In genomic region chr2:119800876-119801846, GRCm38 (mm10) we compare ENCODE assay signal across 9 mouse cellular contexts. TPM values are rescaled to one million over a fixed set of nuclear protein-coding genes. Genes with fewer than 3 reads are reported as not detected.
DNase-seq lines count a peak whose midpoint lies in the region; ATAC-seq and TF ChIP-seq lines count a peak whose summit lies in the region.
"Had no signal": no experiment of that assay in that cellular context is flagged by ENCODE, and none has a peak within 500 bp of the region (broad histone marks: within the 10 kb centered on the region; RNA-seq: fewer than 3 reads in every experiment).

No protein-coding gene starts in this region.

- WGBS in heart, embryonic 15.5 days, result 60% methylated on average over 15 of the region's 15 CpGs
- WGBS in forebrain, embryonic 13.5 days, result 44% methylated on average over 15 of the region's 15 CpGs

- no peaks in the 10 kb centered on the region for H3K9me3 ChIP-seq in heart, embryonic 15.5 days (replicated peaks)
- H3K9me3 ChIP-seq in forebrain, embryonic 13.5 days (replicated peaks), result no peaks in the 10 kb centered on the region
- H3K9me3 ChIP-seq in megakaryocyte, embryonic 14.5 days, result no peaks in the 10 kb centered on the region
- H3K9me3 ChIP-seq: G1E had no signal

- H3K27me3 ChIP-seq in heart, embryonic 15.5 days, result peaks cover 15% of the 10 kb centered on the region
- H3K27me3 ChIP-seq in forebrain, embryonic 13.5 days, result peaks cover 22% of the 10 kb centered on the region
- peaks cover 95% of the 10 kb centered on the region for H3K27me3 ChIP-seq in megakaryocyte, embryonic 14.5 days (replicated peaks)

- no peaks in the 10 kb centered on the region for H3K36me3 ChIP-seq in heart, embryonic 15.5 days
- peaks cover 7% of the 10 kb centered on the region for H3K36me3 ChIP-seq in forebrain, embryonic 13.5 days (ENCODE audit: poor library complexity, severe bottlenecking)
- no peaks in the 10 kb centered on the region for H3K36me3 ChIP-seq in megakaryocyte, embryonic 14.5 days (replicated peaks; ENCODE audit: low read length)
- H3K36me3 ChIP-seq: G1E had no signal

- no peak for DNase-seq in heart, adult 18-20 months
- peak; percentile 64 for DNase-seq in brain, embryonic 14.5 days (ENCODE audit: low read depth)
- no peak for DNase-seq in spleen, adult 18-20 months
- no peak for DNase-seq in adrenal gland, postnatal 14 days
- DNase-seq in lung, postnatal 36 days, result no peak

- no peak overlapping the region; the same call in 1 of the 2 replicates for H3K9ac ChIP-seq in heart, embryonic 15.5 days
- peak overlapping the region; percentile 91 for H3K9ac ChIP-seq in forebrain, embryonic 13.5 days

- TF ChIP-seq POLR2A in brain, embryonic 14.5 days (IDR thresholded peaks at IDR 0.05; ENCODE audit: borderline replicate concordance, extremely low read depth, insufficient read depth, insufficient read length, poor library complexity, severe bottlenecking), result no peak

- H3K4me1 ChIP-seq in heart, embryonic 15.5 days (replicated peaks), result peaks cover 55% of the 10 kb centered on the region
- peaks cover 68% of the 10 kb centered on the region for H3K4me1 ChIP-seq in forebrain, embryonic 13.5 days
- H3K4me1 ChIP-seq in megakaryocyte, embryonic 14.5 days, result peaks cover 42% of the 10 kb centered on the region

- TF ChIP-seq CTCF in brain, embryonic 14.5 days (IDR thresholded peaks at IDR 0.05; ENCODE audit: borderline replicate concordance, extremely low read depth, insufficient read depth, insufficient read length), result no peak

- ATAC-seq in heart, embryonic 15.5 days (replicated peaks; ENCODE audit: insufficient number of reproducible peaks, insufficient read depth, low FRiP score, low read depth), result no peak
- ATAC-seq in forebrain, embryonic 13.5 days, result no peak

- peak overlapping the region; percentile 97 for H3K4me2 ChIP-seq in heart, embryonic 15.5 days
- H3K4me2 ChIP-seq in forebrain, embryonic 13.5 days, result peak overlapping the region; percentile 98

- H3K27ac ChIP-seq in heart, embryonic 15.5 days, result no peak overlapping the region
- peak overlapping the region; percentile 10; the same call in 1 of the 2 replicates for H3K27ac ChIP-seq in forebrain, embryonic 13.5 days

- H3K4me3 ChIP-seq in heart, embryonic 15.5 days, result peak overlapping the region; percentile 63; the same call in 1 of the 2 replicates
- H3K4me3 ChIP-seq in forebrain, embryonic 13.5 days, result peak overlapping the region; percentile 79
- peak overlapping the region; percentile 60 for H3K4me3 ChIP-seq in megakaryocyte, embryonic 14.5 days (replicated peaks)

RNA-seq across cellular contexts. Expression of gene Tyro3, which starts 3.6 kb away (rescaled TPM):
- 6.2 and 8.5 TPM in 2 replicates for polyA plus RNA-seq in heart, embryonic 15.5 days (2015; fragmentation: Nextera tagmentation; extraction: Ambion mirVana)
- total RNA-seq in heart, adult 18-20 months (2021), result 1 to 10 TPM; 1.9 to 2.2 TPM
- polyA plus RNA-seq in brain, embryonic 14.5 days (2012; rRNA removed), result 33.0 and 40.9 TPM in 2 replicates
- polyA plus RNA-seq in forebrain, embryonic 13.5 days (2015; fragmentation: Nextera tagmentation; extraction: Ambion mirVana), result 17.1 and 18.7 TPM in 2 replicates
- 0.64 TPM in 1 of 2 replicates, not detected in the other for polyA plus RNA-seq in megakaryocyte, embryonic 14.5 days (2012; ENCODE audit: insufficient read depth, low replicate concordance)
- total RNA-seq in adrenal gland, postnatal 14 days (2021), result 6.0 and 7.7 TPM in 2 replicates

RNA-seq across cellular contexts. Expression of gene Rpap1, which starts 13.8 kb away (rescaled TPM):
- polyA plus RNA-seq in heart, embryonic 15.5 days (2015; fragmentation: Nextera tagmentation; extraction: Ambion mirVana), result 15.4 and 20.6 TPM in 2 replicates
- total RNA-seq in heart, adult 18-20 months (2021), result 10 to 100 TPM; 14.6 to 14.9 TPM
- 24.7 and 25.8 TPM in 2 replicates for polyA plus RNA-seq in brain, embryonic 14.5 days (2012; rRNA removed)
- polyA plus RNA-seq in forebrain, embryonic 13.5 days (2015; fragmentation: Nextera tagmentation; extraction: Ambion mirVana), result 22.7 and 27.5 TPM in 2 replicates
- polyA plus RNA-seq in megakaryocyte, embryonic 14.5 days (2012; ENCODE audit: insufficient read depth, low replicate concordance), result 8.7 and 9.1 TPM in 2 replicates
- 14.8 and 18.9 TPM in 2 replicates for total RNA-seq in adrenal gland, postnatal 14 days (2021)

RNA-seq across cellular contexts. Expression of gene Ltk, which starts 40.9 kb away (rescaled TPM):
- 0.10 and 0.22 TPM in 2 replicates for polyA plus RNA-seq in heart, embryonic 15.5 days (2015; fragmentation: Nextera tagmentation; extraction: Ambion mirVana)
- under 1 TPM in 1 of 2 experiments, not detected in 1; 0.13 TPM for total RNA-seq in heart, adult 18-20 months (2021)
- 3.3 and 3.8 TPM in 2 replicates for polyA plus RNA-seq in brain, embryonic 14.5 days (2012; rRNA removed)
- 0.13 and 0.14 TPM in 2 replicates for polyA plus RNA-seq in forebrain, embryonic 13.5 days (2015; fragmentation: Nextera tagmentation; extraction: Ambion mirVana)
- polyA plus RNA-seq in megakaryocyte, embryonic 14.5 days (2012; ENCODE audit: insufficient read depth, low replicate concordance), result 0.25 TPM in 1 of 2 replicates, not detected in the other
- 0.86 and 1.1 TPM in 2 replicates for total RNA-seq in adrenal gland, postnatal 14 days (2021)
- polyA plus RNA-seq: G1E had no signal

RNA-seq across cellular contexts. Expression of gene Itpka, which starts 59.0 kb away (rescaled TPM):
- 2.0 and 2.4 TPM in 2 replicates for polyA plus RNA-seq in heart, embryonic 15.5 days (2015; fragmentation: Nextera tagmentation; extraction: Ambion mirVana)
- under 1 TPM; 0.42 to 0.98 TPM for total RNA-seq in heart, adult 18-20 months (2021)
- polyA plus RNA-seq in brain, embryonic 14.5 days (2012; rRNA removed), result 0.42 and 0.68 TPM in 2 replicates
- polyA plus RNA-seq in forebrain, embryonic 13.5 days (2015; fragmentation: Nextera tagmentation; extraction: Ambion mirVana), result 0.62 and 0.65 TPM in 2 replicates
- polyA plus RNA-seq in megakaryocyte, embryonic 14.5 days (2012; ENCODE audit: insufficient read depth, low replicate concordance), result 0.04 and 1.9 TPM in 2 replicates
- 10.2 and 11.2 TPM in 2 replicates for total RNA-seq in adrenal gland, postnatal 14 days (2021)
